Mouse (Mus musculus) right cerebral cortex, postnatal 10 days (tissue): ENCODE measurements at regions not wholly inside any gene's neighbourhood (a gene's known extent, or its start where the extent isn't known, plus 50 kb on each side); places are given as distances from the start of the nearest gene placed in this dataset.
"Not testable (repeated sequence)": the region's sequence is repeated elsewhere in the genome, so short reads cannot be mapped to it uniquely, and the experiment has no call there.

Source experiments
- DNase-seq, 2 experiments: peaks; one replicate each; pipeline ENCODE4 v3.0.0; 2021; ENCODE audit warnings: low spot score in 2 of 2

- no peak for DNase-seq
These were observed 147.9 kb upstream of the Krtap11-1 start for GRCm38 (mm10) chr16:89718921-89719320.

- not testable (repeated sequence) for DNase-seq
These were observed 144.7 kb upstream of the Krtap11-1 start for GRCm38 (mm10) chr16:89715716-89716115.

- no peak for DNase-seq
These were observed 133.3 kb upstream of the Krtap11-1 start for GRCm38 (mm10) chr16:89704316-89704715.

- DNase-seq: peak in 1 of 2 experiments; percentile 28
These were observed 132.2 kb upstream of the Krtap11-1 start for GRCm38 (mm10) chr16:89703158-89703557.

- no peak for DNase-seq
These were observed 131.4 kb upstream of the Krtap11-1 start for GRCm38 (mm10) chr16:89702406-89702805.

- no peak for DNase-seq
These were observed 130.8 kb upstream of the Krtap11-1 start for GRCm38 (mm10) chr16:89701741-89702140.

- DNase-seq: no peak
These were observed 128.7 kb upstream of the Krtap11-1 start for GRCm38 (mm10) chr16:89699710-89700109.

GRCm38 (mm10) chr16:89695833-89696232, 124.8 kb upstream of the Krtap11-1 start:
- no peak for DNase-seq

GRCm38 (mm10) chr16:89695406-89695805, 124.4 kb upstream of the Krtap11-1 start:
- DNase-seq: no peak

- no peak for DNase-seq
These were observed 122.3 kb upstream of the Krtap11-1 start for GRCm38 (mm10) chr16:89693321-89693720.

- DNase-seq: no peak
These were observed 108.5 kb upstream of the Krtap11-1 start for GRCm38 (mm10) chr16:89679438-89679837.

- DNase-seq: no peak
These were observed 107.5 kb upstream of the Krtap11-1 start for GRCm38 (mm10) chr16:89678446-89679015.

GRCm38 (mm10) chr16:89675009-89675785, 104.2 kb upstream of the Krtap11-1 start:
- DNase-seq: no peak

- no peak for DNase-seq
These were observed 103.3 kb upstream of the Krtap11-1 start for GRCm38 (mm10) chr16:89674159-89674902.

- DNase-seq: no peak
These were observed 100.3 kb upstream of the Krtap11-1 start for GRCm38 (mm10) chr16:89671188-89671726.

GRCm38 (mm10) chr16:89660071-89660470, 89.1 kb upstream of the Krtap11-1 start:
- no peak for DNase-seq

- no peak for DNase-seq
These were observed 85.1 kb upstream of the Krtap11-1 start for GRCm38 (mm10) chr16:89656036-89656435.

- no peak for DNase-seq
These were observed 77.7 kb upstream of the Krtap11-1 start for GRCm38 (mm10) chr16:89648651-89649050.

- DNase-seq: no peak
These were observed 63.1 kb upstream of the Krtap11-1 start for GRCm38 (mm10) chr16:89633917-89634601.

- DNase-seq: no peak
These were observed 61.2 kb upstream of the Krtap11-1 start for GRCm38 (mm10) chr16:89632114-89632622.

GRCm38 (mm10) chr16:89631396-89632113, 60.6 kb upstream of the Krtap11-1 start:
- DNase-seq: no peak
